Mouse (Mus musculus) intestine, postnatal 0 days (tissue): ENCODE results near the gene Prrx2. TPM values are rescaled to one million over a fixed set of nuclear protein-coding genes. Genes with fewer than 3 reads are reported as not detected.

Experiments
- ATAC-seq: fragments of 200-750 bp; cut with Nextera tagmentation; 2 replicates; pipeline ENCODE4 v1.8.0; 2017; ENCODE audit warnings: mild to moderate bottlenecking, moderate TSS enrichment, moderate library complexity
- H3K27ac ChIP-seq: fragments of 300-500 bp; sonication (generic); 2 replicates; pipeline ENCODE4 v1.5.1; 2014; ENCODE audit warnings: mild to moderate bottlenecking, low read depth, low read length, moderate library complexity
- H3K27me3 ChIP-seq: fragments of 300-500 bp; sonication (generic); replicated peaks from 2 replicates; pipeline ENCODE4 v1.6.1; 2014; ENCODE audit warnings: low read length, mixed read lengths; ENCODE audit not compliant: control insufficient read depth, insufficient read depth
- H3K36me3 ChIP-seq: fragments of 300-500 bp; sonication (generic); 2 replicates; pipeline ENCODE4 v1.6.1; 2014; ENCODE audit warnings: mild to moderate bottlenecking, moderate library complexity; ENCODE audit not compliant: control insufficient read depth, insufficient read depth
- H3K4me1 ChIP-seq: fragments of 300-500 bp; sonication (generic); replicated peaks from 2 replicates; pipeline ENCODE4 v1.6.1; 2014; ENCODE audit warnings: antibody characterized with exemption, low read length, mixed read lengths; ENCODE audit not compliant: control insufficient read depth, insufficient read depth
- H3K4me2 ChIP-seq: fragments of 300-500 bp; sonication (generic); replicated peaks from 2 replicates; pipeline ENCODE4 v1.6.1; 2014; ENCODE audit warnings: low read depth, mild to moderate bottlenecking, moderate library complexity
- H3K4me3 ChIP-seq: fragments of 300-500 bp; sonication (generic); 2 replicates; pipeline ENCODE4 v1.5.1; 2014; ENCODE audit warnings: low read depth, low read length
- H3K9ac ChIP-seq: fragments of 300-500 bp; sonication (generic); 2 replicates; pipeline ENCODE4 v1.6.1; 2014; ENCODE audit warnings: mild to moderate bottlenecking, low read depth, low read length
- H3K9me3 ChIP-seq: fragments of 300-500 bp; sonication (generic); 2 replicates; pipeline ENCODE4 v1.6.1; 2016; ENCODE audit warnings: mixed run types; ENCODE audit not compliant: control insufficient read depth
- CTCF ChIP-seq: sonication (generic); IDR thresholded peaks from 2 replicates; pipeline ENCODE4 v1.5.1; 2016; ENCODE audit warnings: low read depth, mild to moderate bottlenecking, control low read depth, antibody characterized with exemption, moderate library complexity
- WGBS: fragments of 180-500 bp; shearing (Covaris S2); extraction: QIAGEN DNeasy Blood & Tissue Kit; methylation state at CpG from one replicate; pipeline ENCODE4 v1.1.7; 2014; 5-methylcytosine and 5-hydroxymethylcytosine counted together
- polyA plus RNA-seq: library from polyadenylated mRNA; unstranded; fragments of >200 nt; fragmentation: Nextera tagmentation; extraction: Ambion mirVana; gene quantifications from 2 replicates; pipeline ENCODE4 v1.2.1, GENCODE M21; 2015

The Prrx2 gene
- polyA plus RNA-seq, 1 experiment from 2014 or later: 0.74 TPM

DNA sequence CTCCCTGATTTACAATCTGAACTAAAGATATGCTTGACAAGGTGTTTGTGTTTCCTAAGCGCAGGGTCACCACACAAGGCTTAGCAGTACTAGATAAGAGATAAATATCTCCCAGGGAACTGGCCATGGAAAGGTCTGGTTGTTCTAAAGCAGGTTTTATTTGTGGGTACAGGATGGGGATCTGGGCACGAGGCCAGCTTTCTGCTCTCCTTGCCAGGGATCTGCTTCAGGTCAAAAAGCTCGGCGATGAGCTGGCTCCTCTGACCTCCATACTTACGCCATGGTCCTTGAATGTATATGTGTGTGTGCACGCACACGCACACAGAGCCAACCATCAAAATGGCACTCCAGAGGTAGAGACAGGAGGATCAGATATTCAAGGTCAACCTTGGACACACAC, 70.2 kb downstream of the Prrx2 start:
- 57% methylated on average over 7 of the region's 7 CpGs for WGBS
- Histone ChIP-seq H3K9me3 (no peaks in the 10 kb centered on the region), H3K9ac (no peak overlapping the region), H3K4me1 (no peaks in the 10 kb centered on the region), H3K4me2 (no peak overlapping the region), H3K27me3 (peaks cover 11% of the 10 kb centered on the region; the same call in 1 of the 2 replicates), H3K36me3 (no peaks in the 10 kb centered on the region), H3K27ac (no peak overlapping the region), H3K4me3 (no peak overlapping the region)
- TF ChIP-seq CTCF: no peak
- ATAC-seq: no peak

DNA sequence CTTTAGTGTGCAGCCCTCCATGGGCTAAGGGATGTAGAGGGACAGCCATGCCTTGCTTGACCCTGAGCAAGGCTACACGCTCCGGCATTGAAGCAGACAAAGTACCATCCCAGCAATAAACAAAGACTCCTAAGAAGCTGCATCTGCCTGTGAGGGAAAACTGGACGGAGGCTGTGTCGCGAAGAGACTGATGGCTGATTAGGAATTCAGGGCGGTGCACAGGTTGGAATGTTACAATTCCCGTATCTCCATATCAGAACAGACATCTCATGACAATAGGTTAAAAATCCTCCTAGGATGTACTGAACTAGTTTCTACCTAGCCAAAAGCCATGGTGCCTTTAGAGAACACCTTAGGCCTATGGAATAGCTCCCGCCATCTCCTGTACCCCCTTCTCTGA, 71.1 kb downstream of the Prrx2 start:
- Histone ChIP-seq H3K36me3 (no peaks in the 10 kb centered on the region), H3K4me3 (no peak overlapping the region), H3K27ac (no peak overlapping the region), H3K9ac (no peak overlapping the region), H3K9me3 (no peaks in the 10 kb centered on the region), H3K4me1 (no peaks in the 10 kb centered on the region), H3K27me3 (peaks cover 8% of the 10 kb centered on the region; the same call in 1 of the 2 replicates), H3K4me2 (no peak overlapping the region)
- no peak for ATAC-seq
- 82% methylated on average over 8 of the region's 8 CpGs for WGBS
- TF ChIP-seq CTCF: no peak

DNA sequence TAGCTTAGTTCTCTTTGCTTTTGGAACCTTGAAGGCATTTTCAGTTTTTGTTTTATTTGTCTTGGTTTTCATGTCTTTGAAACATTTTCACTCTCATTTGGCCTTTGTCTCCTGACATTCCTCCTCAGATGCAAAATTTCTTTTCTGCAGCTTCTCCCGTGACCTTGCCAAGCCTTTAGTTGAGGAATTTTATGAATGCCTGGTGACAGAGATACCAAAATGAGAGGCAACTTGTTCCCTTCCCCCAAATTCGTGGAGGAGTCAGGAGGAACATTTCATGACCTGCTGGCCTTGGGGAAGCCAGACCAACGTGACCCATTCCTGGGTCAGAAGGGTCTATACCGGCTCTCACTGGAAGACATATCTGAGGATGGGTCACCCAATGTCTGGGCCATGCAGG, 71.9 kb downstream of the Prrx2 start:
- H3K4me1 ChIP-seq: no peaks in the 10 kb centered on the region
- 68% methylated on average over 4 of the region's 4 CpGs for WGBS
- no peaks in the 10 kb centered on the region for H3K9me3 ChIP-seq
- H3K4me2 ChIP-seq: no peak overlapping the region
- no peak for ATAC-seq
- no peak overlapping the region for H3K4me3 ChIP-seq
- H3K36me3 ChIP-seq: no peaks in the 10 kb centered on the region
- H3K27ac ChIP-seq: no peak overlapping the region
- peaks cover 7% of the 10 kb centered on the region; the same call in 1 of the 2 replicates for H3K27me3 ChIP-seq
- H3K9ac ChIP-seq: no peak overlapping the region
- no peak for TF ChIP-seq CTCF

DNA sequence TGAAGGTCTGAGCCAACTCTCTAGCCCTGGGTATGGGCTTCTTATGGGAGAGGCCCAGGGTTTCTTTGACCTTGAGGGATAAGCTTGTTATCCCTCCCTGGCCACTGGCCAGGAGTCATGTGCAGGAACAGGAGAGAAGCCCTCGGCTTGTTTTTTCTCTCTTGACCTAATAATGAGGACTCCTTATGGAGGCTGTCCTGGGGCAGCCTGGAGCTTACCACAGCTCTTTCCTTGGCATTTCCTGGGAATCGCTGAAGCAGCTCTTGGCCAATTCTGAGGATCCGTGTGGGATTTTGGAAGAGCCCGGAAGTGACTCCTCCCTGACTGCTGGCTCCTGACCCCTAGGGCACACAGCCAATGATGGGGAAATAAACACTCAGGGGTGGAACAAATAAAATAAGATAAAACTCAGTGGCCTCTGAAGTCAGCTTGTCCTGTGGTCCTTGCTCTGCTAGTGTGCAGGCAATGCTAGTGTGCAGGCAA, 77.6 kb downstream of the Prrx2 start:
- no peak overlapping the region for H3K4me3 ChIP-seq
- no peak overlapping the region for H3K4me2 ChIP-seq
- H3K9ac ChIP-seq: no peak overlapping the region
- no peak for ATAC-seq
- H3K4me1 ChIP-seq: no peaks in the 10 kb centered on the region
- 40% methylated on average over 4 of the region's 4 CpGs for WGBS
- H3K27ac ChIP-seq: no peak overlapping the region
- peaks cover 3% of the 10 kb centered on the region; the same call in 1 of the 2 replicates for H3K27me3 ChIP-seq
- no peak for TF ChIP-seq CTCF
- H3K9me3 ChIP-seq: no peaks in the 10 kb centered on the region
- no peaks in the 10 kb centered on the region for H3K36me3 ChIP-seq

DNA sequence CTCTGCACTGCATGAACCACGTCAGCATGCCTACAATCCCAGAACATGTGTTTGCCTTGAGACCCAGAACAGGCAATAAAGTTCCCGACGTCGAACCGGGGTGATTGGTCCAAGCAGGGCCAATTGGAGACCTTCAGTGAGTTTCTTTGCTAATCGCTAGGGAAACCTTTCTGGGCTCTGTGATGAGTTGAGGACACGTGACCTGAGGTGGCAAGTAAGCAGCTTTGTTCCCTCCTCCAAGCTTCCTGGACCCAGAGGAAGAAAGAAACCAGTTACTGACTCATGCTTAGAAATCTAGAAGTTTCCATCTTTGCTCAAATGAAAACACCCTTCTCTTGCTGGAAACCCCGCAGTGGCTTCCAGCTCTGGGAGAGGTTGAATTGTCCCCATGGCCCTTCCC, 78.2 kb downstream of the Prrx2 start:
- no peaks in the 10 kb centered on the region for H3K36me3 ChIP-seq
- no peaks in the 10 kb centered on the region for H3K4me1 ChIP-seq
- H3K27ac ChIP-seq: no peak overlapping the region
- TF ChIP-seq CTCF: no peak
- no peak overlapping the region for H3K9ac ChIP-seq
- H3K4me2 ChIP-seq: no peak overlapping the region
- WGBS: 73% methylated on average over 8 of the region's 8 CpGs
- H3K9me3 ChIP-seq: no peaks in the 10 kb centered on the region
- no peak overlapping the region for H3K4me3 ChIP-seq
- H3K27me3 ChIP-seq: peaks cover 3% of the 10 kb centered on the region; the same call in 1 of the 2 replicates
- peak; percentile 31; the same call in 1 of the 2 replicates for ATAC-seq

DNA sequence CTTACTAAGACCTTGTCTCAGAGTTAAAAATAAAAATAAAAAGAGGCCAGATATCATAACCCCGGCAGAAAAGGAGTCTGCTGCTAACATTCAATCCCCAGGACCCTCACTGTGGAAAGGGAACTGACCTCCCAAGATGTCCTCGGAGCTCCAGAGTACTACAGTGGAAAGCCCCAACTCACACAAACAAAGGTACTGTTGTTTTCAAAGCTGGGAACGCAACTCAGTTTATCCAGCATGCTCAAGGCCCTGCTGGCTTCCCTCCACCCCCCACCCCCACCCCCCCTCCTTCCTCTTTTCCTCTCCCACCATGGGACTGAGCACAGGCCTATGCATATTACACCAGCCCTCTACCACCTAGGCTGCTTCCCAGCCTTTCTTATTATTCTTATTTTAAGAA, 80.1 kb downstream of the Prrx2 start:
- WGBS: 79% methylated on average over 3 of the region's 3 CpGs

More for the DNA sequence above, 80.1 kb downstream of the Prrx2 start:
- Histone ChIP-seq H3K36me3 (no peaks in the 10 kb centered on the region), H3K4me2 (no peak overlapping the region), H3K9ac (no peak overlapping the region), H3K4me3 (no peak overlapping the region), H3K27ac (no peak overlapping the region), H3K4me1 (peaks cover 2% of the 10 kb centered on the region; the same call in 1 of the 2 replicates), H3K9me3 (no peaks in the 10 kb centered on the region), H3K27me3 (peaks cover 3% of the 10 kb centered on the region; the same call in 1 of the 2 replicates)
- TF ChIP-seq CTCF: no peak
- ATAC-seq: no peak
